8 mouse cellular contexts compared by ENCODE assay signal in the genomic region with DNA sequence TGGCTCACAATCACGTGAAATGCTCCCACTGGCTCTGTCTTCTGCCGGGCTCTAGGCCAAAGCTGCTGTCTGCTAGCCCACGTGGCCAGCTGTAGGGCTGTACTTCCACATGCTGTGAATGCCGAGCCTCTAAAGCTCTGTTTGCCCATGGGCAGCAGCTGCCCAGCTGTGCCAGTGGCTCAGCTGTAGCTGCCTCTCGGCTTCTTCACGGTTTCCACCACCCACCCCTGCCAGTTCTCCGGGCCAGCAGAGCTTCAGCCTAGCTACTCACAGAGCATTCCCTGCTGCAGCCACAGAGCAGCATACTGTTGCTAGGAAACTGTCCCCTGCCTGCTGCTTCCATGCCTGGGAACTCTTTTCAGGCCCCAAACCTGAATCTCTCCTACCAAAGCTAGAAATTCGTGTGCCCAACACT. TPM values are rescaled to one million over a fixed set of nuclear protein-coding genes. Genes with fewer than 3 reads are reported as not detected.
A peak's percentile ranks its signal among the peaks of the same experiment; 100 is the strongest.
DNase-seq lines count a peak whose midpoint lies in the region; ATAC-seq lines count a peak whose summit lies in the region.

No protein-coding gene starts in this region.

- H3K4me1 ChIP-seq in forebrain, embryonic 14.5 days (ENCODE audit: control insufficient read depth, insufficient read depth, low read length): no peaks in the 10 kb centered on the region
- H3K4me1 ChIP-seq in midbrain, embryonic 10.5 days: peaks cover 10% of the 10 kb centered on the region

- H3K27me3 ChIP-seq in forebrain, embryonic 14.5 days (replicated peaks; ENCODE audit: control insufficient read depth, insufficient read depth, low read length): no peaks in the 10 kb centered on the region
- no peaks in the 10 kb centered on the region for H3K27me3 ChIP-seq in midbrain, embryonic 10.5 days (ENCODE audit: low read depth, poor library complexity, severe bottlenecking)

- no peaks in the 10 kb centered on the region for H3K9me3 ChIP-seq in forebrain, embryonic 14.5 days (replicated peaks; ENCODE audit: control insufficient read depth, low read length)
- H3K9me3 ChIP-seq in midbrain, embryonic 10.5 days (replicated peaks): no peaks in the 10 kb centered on the region

- 4% methylated on average over 8 of the region's 8 CpGs for WGBS in forebrain, embryonic 14.5 days
- 10% methylated on average over 8 of the region's 8 CpGs for WGBS in midbrain, embryonic 10.5 days

- no peak overlapping the region; the same call in 1 of the 2 replicates for H3K9ac ChIP-seq in forebrain, embryonic 14.5 days (ENCODE audit: low read length)

- intact Hi-C loops in heart, postnatal 10 days (cut with DNase I): no loop called here

- no peaks in the 10 kb centered on the region for H3K36me3 ChIP-seq in forebrain, embryonic 14.5 days (ENCODE audit: control insufficient read depth, insufficient read depth, low read length)
- no peaks in the 10 kb centered on the region for H3K36me3 ChIP-seq in midbrain, embryonic 10.5 days

- H3K27ac ChIP-seq in forebrain, embryonic 14.5 days (ENCODE audit: low read depth, low read length): no peak overlapping the region
- peak overlapping the region; percentile 63; the same call in 1 of the 2 replicates for H3K27ac ChIP-seq in midbrain, embryonic 10.5 days (replicated peaks)

- DNase-seq in cerebellum, postnatal 4 days (ENCODE audit: low spot score in 2 of 2): peak; percentile 38 to 59
- no peak for DNase-seq in cerebellum, adult 11 months
- peak; percentile 57 for DNase-seq in forebrain, embryonic 14.5 days (ENCODE audit: low spot score)
- peak; percentile 67 to 80 for DNase-seq in heart, postnatal 10 days
- DNase-seq in layer of hippocampus, postnatal 25 days (ENCODE audit: extremely low spot score in 1 of 2, low spot score in 1 of 2): peak; percentile 57
- peak; percentile 44 for DNase-seq in midbrain, embryonic 10.5 days (ENCODE audit: low spot score)
- DNase-seq in right cerebral cortex, postnatal 25 days: peak; percentile 64
- no peak for DNase-seq in urinary bladder, adult 2 months (ENCODE audit: low spot score)

- H3K4me2 ChIP-seq in forebrain, embryonic 14.5 days (ENCODE audit: low read length): 0 out of 2 replicates have a peak overlapping the region, but pooled peaks have one; percentile 18

- no peak overlapping the region for H3K4me3 ChIP-seq in forebrain, embryonic 14.5 days (ENCODE audit: low read depth, low read length)
- peak overlapping the region; percentile 29; the same call in 1 of the 2 replicates for H3K4me3 ChIP-seq in midbrain, embryonic 10.5 days

- ATAC-seq in forebrain, embryonic 14.5 days: peak; percentile 54; the same call in 1 of the 2 replicates

RNA-seq across cellular contexts. Expression of gene Arrb1, which starts 25.2 kb away (rescaled TPM):
- 6.0 and 6.5 TPM in 2 replicates for polyA plus RNA-seq in forebrain, embryonic 14.5 days (2014; fragmentation: Nextera tagmentation; extraction: Ambion mirVana)
- total RNA-seq in heart, postnatal 10 days (2021): 10 to 100 TPM; 25.0 to 33.3 TPM
- 100 to 1,000 TPM; 135 to 152 TPM for total RNA-seq in layer of hippocampus, postnatal 25 days (2021)
- polyA plus RNA-seq in midbrain, embryonic 10.5 days (2016; fragmentation: Nextera tagmentation; extraction: Ambion mirVana): 9.8 and 10.1 TPM in 2 replicates
- 45.4 and 60.4 TPM in 2 replicates for polyA plus RNA-seq in urinary bladder, adult 2 months (2012; rRNA removed)

RNA-seq across cellular contexts. Expression of gene Rps3, which starts 26.6 kb away (rescaled TPM):
- polyA plus RNA-seq in forebrain, embryonic 14.5 days (2014; fragmentation: Nextera tagmentation; extraction: Ambion mirVana): 577 and 687 TPM in 2 replicates
- total RNA-seq in heart, postnatal 10 days (2021): 100 to 1,000 TPM; 380 to 408 TPM
- total RNA-seq in layer of hippocampus, postnatal 25 days (2021): 100 to 1,000 TPM; 250 to 278 TPM
- polyA plus RNA-seq in midbrain, embryonic 10.5 days (2016; fragmentation: Nextera tagmentation; extraction: Ambion mirVana): 681 and 788 TPM in 2 replicates
- polyA plus RNA-seq in urinary bladder, adult 2 months (2012; rRNA removed): 1,354 and 1,732 TPM in 2 replicates

RNA-seq across cellular contexts. Expression of gene Klhl35, which starts 44.3 kb away (rescaled TPM):
- 3.8 and 4.5 TPM in 2 replicates for polyA plus RNA-seq in forebrain, embryonic 14.5 days (2014; fragmentation: Nextera tagmentation; extraction: Ambion mirVana)
- under 1 TPM; 0.35 to 0.62 TPM for total RNA-seq in heart, postnatal 10 days (2021)
- 1 to 10 TPM; 2.2 to 3.5 TPM for total RNA-seq in layer of hippocampus, postnatal 25 days (2021)
- 2.9 and 10.0 TPM in 2 replicates for polyA plus RNA-seq in midbrain, embryonic 10.5 days (2016; fragmentation: Nextera tagmentation; extraction: Ambion mirVana)
- polyA plus RNA-seq in urinary bladder, adult 2 months (2012; rRNA removed): 0.81 and 1.5 TPM in 2 replicates

Comparison
In these comparisons a context has a peak if more than half of its experiments do, and no peak if none do; other contexts are left out.
1. DNase-seq: peak in cerebellum, postnatal 4 days (2 of 2), forebrain, embryonic 14.5 days (single experiment), heart, postnatal 10 days (2 of 2), layer of hippocampus, postnatal 25 days (2 of 2), midbrain, embryonic 10.5 days (single experiment) and right cerebral cortex, postnatal 25 days (single experiment); none in cerebellum, adult 11 months (single experiment) and urinary bladder, adult 2 months (single experiment).